Mouse (Mus musculus) thymus, postnatal 10 days (tissue): ENCODE results near the gene Galntl6.

ENCODE experiments used
- DNase-seq, 2 experiments: peaks; one replicate each; pipeline ENCODE4 v3.0.0; 2021; ENCODE audit warnings: low spot score in 2 of 2

The Galntl6 gene

GRCm38 (mm10) chr8:58258577-58259315 is 653.7 kb downstream of the Galntl6 start:
- DNase-seq: no peak

- no peak for DNase-seq
These were observed 658.8 kb downstream of the Galntl6 start for GRCm38 (mm10) chr8:58253620-58254019.

DNA sequence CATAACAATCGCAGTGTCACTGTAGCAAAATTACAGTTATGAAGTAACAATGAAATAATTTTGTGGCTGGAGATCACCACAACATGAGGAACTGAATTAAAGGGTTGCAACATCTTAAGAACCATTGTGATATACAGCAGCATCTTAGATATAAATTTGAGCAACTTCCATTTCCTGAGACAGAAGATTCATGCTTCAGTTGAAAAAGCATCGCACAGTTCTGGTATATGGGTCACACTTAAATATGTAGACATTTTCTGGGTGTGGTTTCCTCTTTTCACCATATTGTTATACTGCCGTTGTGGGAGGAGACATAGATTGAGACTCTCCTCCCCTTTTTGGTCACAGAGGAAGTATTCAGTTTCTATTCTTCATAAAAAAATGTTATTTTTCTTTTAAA is 667.6 kb downstream of the Galntl6 start:
- no peak for DNase-seq

DNA sequence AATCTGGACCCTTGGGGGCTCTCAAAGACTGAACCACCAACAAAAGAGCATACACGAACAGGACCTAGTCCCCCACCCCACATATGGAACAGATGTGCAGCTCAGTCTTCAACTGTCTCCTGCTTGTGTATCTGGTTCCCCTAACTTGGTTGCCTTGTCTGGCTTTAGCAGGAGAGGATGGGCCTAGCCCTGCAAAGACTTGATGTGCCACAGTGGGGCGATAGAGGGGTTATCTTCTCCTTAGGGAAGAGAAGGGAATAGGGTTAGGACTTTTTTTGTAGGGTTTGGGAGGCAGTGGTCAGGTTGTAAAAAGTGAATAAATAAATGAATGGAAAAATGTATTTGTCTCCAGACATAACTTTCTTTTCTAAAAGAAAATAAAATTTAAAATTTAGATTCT is 678.2 kb downstream of the Galntl6 start:
- DNase-seq: no peak

GRCm38 (mm10) chr8:58228725-58229124 is 683.7 kb downstream of the Galntl6 start:
- no peak for DNase-seq

DNA sequence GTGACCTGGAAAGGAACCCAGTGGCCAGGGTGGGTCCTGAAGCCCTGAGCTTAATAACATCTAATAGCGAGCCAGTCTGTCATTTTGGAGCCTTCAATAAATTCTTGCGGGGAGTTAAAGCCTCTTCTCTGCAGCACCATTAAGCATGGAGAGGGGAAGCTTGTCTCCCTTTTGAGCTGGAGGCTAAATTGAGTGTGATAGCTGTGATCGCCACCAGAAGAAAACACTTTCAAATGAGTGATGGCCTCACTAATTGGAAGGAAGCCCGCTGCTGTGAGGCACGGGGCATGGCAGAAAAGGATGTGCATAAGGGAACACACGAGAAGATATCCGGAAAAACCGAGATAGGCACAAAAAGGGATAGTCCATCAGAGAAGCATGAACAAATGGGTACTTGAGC is 694.6 kb downstream of the Galntl6 start:
- no peak for DNase-seq

- DNase-seq: no peak
These were observed 722.7 kb downstream of the Galntl6 start for GRCm38 (mm10) chr8:58189694-58190093.

GRCm38 (mm10) chr8:58146961-58147360 is 765.5 kb downstream of the Galntl6 start:
- DNase-seq: no peak

- no peak for DNase-seq
These were observed 825.7 kb downstream of the Galntl6 start for GRCm38 (mm10) chr8:58086733-58087132.

DNA sequence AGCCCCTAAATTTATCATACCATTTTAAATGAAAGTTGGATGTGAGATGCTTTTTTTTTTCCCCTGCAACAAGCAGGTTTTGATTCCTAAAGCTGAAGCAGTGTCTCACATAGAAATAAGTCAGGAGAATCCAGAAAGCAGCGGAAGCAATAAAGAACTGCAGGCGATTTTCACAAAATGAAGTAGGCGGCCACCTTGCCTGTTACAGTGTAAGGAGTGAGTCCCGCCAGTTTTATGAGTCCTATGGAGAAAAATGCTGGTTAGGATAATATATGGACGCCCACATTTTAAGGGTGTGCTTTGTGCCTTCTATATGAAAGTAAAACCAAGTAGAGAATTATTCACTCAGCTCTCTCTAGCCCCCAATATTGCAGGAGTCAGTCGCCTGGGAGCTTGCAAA is 827.5 kb downstream of the Galntl6 start:
- DNase-seq: no peak

DNA sequence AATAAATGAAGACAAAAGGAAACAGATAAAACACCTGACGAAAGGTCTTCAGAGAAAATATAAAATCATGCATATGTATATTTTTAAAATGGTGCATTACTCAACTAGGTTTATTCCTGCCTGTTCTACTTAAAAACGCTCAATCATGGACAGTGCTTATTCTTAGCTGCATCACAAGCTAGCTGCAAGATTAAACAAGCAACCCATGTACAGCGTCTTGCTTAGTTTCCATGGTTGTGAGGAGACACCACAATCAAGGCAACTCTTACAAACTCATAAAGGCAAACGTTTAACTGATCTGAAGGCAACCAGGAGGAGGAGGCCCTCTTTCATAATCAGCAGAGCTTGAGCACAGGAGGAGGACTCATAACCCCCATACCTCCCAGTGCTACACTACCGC is 830.7 kb downstream of the Galntl6 start:
- no peak for DNase-seq

GRCm38 (mm10) chr8:58074611-58075010 is 837.8 kb downstream of the Galntl6 start:
- no peak for DNase-seq

DNA sequence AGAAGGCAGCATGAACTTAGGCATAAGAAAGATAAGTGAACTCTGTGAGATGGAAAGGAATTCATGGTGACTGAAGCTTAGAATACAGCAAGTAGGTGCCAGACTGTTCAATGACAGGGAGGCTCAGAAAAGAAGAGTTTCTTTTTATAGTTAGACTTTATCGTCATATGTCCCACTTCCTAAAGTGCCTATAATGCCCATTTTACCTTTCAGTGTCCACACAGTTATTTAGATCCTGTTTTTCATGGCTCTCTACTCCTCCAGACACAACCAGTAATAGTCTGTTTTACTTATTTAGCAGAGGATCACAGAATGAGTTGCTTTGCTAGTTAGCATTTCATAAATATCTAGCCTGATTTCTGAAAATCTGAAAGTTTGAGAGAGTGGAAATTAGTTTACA is 838.7 kb downstream of the Galntl6 start:
- no peak for DNase-seq

DNA sequence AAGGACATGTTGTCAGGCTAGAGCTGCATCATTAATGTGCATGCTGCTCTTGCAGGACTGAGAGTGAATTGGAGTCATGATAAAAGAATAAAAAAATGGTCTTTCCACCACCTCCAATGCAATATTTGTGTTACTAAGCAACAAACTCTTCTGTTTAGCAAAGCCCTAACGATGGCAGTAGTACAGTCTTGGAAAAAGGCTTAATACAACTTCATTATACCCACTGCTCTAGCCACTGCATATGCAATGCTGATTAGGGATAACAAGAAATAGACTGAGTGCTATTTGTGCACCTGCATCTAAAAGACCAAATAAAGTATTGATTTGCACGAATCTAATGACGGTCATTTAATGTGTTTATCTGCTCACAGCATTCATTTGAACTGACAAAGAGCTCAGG is 880.2 kb downstream of the Galntl6 start:
- DNase-seq: no peak

- no peak for DNase-seq
These were observed 886.9 kb downstream of the Galntl6 start for GRCm38 (mm10) chr8:58025558-58025957.

DNA sequence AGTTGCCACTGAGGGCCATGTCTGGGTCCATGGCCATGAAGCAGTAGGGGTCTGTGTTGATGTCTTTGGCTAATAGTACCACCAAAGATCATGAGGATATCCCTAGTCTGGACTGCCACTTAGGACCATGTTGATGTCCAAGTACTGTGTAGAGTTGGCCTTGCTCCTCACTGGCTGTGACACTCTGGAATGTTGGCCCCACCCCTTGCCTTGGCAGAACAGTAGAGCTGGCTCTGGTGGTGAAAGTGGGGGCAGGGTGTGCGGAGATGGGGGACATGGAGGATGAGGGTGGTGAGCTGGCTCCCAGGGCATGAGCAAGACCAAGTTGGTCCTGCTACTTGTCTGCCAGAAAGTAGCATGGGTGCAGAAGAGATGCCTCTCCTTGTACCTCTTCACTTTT is 887.3 kb downstream of the Galntl6 start:
- DNase-seq: no peak

- DNase-seq: no peak
These were observed 888.8 kb downstream of the Galntl6 start for GRCm38 (mm10) chr8:58023426-58024176.

GRCm38 (mm10) chr8:57989428-57990171 is 922.8 kb downstream of the Galntl6 start:
- DNase-seq: no peak

- DNase-seq: no peak
These were observed 935.1 kb downstream of the Galntl6 start for GRCm38 (mm10) chr8:57977372-57977771.

GRCm38 (mm10) chr8:57974093-57974492 is 938.3 kb downstream of the Galntl6 start:
- no peak for DNase-seq

- no peak for DNase-seq
These were observed 939.6 kb downstream of the Galntl6 start for GRCm38 (mm10) chr8:57972832-57973231.

- DNase-seq: no peak
These were observed 945.8 kb downstream of the Galntl6 start for GRCm38 (mm10) chr8:57966676-57967075.

DNA sequence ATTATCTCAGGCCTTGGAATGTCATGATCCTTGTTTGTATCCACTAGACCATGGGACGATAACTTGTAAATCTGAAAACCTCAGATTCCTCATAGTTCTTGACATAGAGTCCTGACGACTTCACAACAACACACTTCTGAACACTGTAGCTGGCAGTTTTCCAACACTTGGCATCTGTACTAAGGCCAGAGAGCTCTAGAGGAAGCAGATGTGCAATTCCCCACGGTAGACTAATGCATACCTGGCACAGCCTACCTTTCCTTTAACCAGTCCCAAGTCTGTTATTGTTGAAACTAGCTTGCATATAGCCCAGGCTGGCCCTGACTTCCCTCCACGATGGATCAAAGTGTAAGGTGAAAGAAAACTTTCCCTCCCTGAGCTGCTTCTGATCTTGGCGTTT is 946.9 kb downstream of the Galntl6 start:
- DNase-seq: no peak
